Mouse (Mus musculus) gastrocnemius, adult 8-10 months (tissue): ENCODE measurements at regions not wholly inside any gene's neighbourhood (a gene's known extent, or its start where the extent isn't known, plus 50 kb on each side); places are given as distances from the start of the nearest gene placed in this dataset.

Experiments used
- DNase-seq, 2 experiments: peaks; one replicate each; pipeline ENCODE4 v3.0.0; 2022; ENCODE audit warnings: low spot score in 2 of 2

DNA sequence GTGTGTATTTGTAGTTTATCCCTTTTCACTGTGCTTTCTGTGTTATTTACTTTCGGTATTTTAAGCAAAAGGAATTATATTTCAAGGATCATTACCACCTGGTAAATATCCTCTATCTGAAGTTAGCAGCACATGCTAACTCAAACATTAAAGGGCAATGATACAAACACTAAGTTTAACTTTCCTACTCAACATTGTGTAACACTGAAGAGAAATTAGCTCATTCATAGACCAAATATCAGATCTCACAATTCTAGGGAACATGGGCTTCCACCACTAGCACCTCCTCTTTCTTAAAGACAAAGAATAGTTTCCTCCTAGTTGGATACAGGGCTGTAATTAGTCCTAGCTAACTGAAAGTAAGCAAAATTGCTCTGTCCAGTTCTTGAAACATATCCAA is 377.4 kb downstream of the Kcnj2 start:
- DNase-seq: no peak

DNA sequence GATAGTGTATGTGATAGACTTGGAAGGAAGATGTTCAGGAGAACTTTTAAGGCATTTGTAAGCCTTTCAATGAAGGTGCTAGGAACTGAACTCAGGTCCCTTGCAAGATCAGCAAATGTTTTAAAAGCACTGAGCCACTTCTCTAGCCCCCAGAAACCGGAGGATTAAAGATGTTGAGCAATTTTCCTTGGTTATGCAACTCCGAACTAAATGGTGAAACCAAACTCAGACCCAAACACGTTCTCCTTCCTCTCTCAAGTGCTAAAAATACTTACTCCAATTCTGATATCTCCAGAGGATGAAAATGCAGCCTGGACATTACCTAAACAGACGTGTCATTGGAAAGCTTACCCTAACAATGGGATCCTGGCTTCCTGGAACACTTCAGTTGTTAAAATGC is 378.8 kb downstream of the Kcnj2 start:
- DNase-seq: no peak

GRCm38 (mm10) chr11:111445764-111446163 is 379.8 kb downstream of the Kcnj2 start:
- no peak for DNase-seq

DNA sequence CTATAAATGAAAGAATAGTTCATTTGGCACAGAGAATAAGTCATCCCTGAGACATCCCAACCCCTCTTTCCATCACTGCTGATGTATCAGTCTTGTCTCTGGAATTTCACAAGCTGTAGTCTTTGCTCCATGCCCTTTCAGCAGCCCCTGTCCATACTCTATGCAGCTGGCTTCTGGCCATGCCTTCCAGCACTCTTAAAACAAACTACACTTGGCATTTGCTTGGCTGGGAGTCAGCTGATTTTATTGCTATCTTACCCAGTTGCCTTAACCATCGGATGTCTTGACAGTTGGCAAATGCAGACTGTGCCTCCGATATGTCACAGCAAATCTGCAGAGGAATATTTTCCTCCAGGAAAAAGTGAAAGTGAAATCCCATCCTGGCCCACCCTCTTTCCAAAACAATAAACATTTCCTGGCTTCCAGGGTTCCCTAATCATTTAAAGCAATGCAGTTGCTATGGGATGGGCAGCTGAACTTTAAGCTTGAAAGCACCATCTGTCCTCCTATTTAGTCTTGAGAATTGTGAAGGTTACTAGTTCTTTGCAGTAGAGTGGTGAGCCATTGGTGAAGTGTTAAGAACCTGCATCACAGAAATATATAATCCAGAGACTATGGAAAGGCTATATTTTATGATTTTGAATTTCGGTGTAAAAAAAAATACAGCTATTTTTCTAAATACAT is 385.0 kb downstream of the Kcnj2 start:
- DNase-seq: no peak

GRCm38 (mm10) chr11:111460046-111460445 is 394.1 kb downstream of the Kcnj2 start:
- peak in 1 of 2 experiments; percentile 20 for DNase-seq

DNA sequence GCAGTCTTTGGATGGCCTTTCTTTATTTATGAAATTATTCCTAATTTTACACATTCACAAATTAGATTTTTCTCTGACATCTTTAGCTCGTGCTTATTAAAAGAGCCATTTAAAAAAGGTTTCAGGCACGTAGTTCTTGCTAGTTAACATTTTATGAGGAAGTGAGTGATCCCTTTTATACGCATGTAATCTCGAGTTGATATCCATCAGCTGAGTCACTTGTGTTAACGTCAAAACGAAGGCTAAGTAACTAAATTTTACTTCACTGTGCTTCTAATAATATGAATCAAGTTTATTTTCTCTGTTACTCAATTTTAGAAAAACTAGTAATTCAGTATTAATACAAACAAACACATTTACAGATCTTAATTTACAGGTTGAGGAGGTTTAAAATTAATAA is 419.0 kb downstream of the Kcnj2 start:
- no peak for DNase-seq

DNA sequence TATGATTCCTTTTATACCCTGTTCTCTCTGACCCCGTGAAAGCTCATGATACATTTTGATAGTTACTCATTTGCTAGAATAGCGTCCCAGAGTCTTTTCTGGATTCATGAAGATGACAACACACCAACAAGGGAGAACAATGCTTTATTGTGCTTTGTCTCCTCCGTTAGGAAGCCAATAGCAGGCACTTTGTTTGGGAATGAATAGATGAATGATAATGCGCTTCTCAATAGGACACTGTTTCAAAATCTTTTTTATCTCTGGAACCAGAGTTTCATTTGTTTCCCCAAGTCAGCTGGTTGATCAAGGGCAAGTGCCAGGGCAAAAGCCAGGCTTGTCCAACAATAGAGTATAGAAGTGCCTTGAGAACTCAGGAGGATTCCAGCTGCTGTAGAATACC is 446.5 kb downstream of the Kcnj2 start:
- DNase-seq: no peak

GRCm38 (mm10) chr11:111522716-111523115 is 456.8 kb downstream of the Kcnj2 start:
- DNase-seq: no peak

GRCm38 (mm10) chr11:111523465-111523864 is 457.5 kb downstream of the Kcnj2 start:
- DNase-seq: peak; percentile 15 to 33

DNA sequence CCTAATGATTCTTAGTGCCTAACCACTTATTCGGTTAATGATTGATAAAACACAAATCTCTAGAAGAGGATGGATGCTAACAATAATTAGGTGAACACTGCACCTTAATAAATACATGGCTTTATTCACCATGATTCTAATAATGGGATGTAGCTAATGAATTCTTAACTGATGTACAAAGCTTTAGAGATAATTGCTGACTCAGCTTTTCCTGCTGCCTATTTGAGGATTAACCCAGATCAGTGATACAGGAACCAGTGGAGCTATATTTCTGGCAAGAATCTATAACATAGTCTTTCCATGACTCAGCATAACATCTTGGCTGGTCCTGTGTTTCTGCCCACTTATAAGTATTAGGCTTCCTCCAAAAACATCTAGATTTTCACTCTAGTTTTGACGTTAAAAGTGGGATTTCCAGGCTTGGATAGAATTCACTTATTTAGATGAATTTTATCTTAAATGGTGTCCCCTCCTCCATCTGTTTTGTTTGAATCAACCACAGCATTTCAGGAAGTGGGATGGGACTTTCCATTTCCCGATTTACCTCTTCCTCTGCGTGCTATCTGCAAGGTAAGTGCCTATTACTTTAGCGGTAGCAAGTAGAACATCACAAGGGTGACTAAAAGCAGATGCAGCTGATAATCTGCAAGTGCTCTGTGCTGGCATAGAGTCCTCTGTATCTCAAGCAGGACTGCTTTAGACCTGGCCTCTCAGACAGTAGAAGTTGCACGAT is 460.2 kb downstream of the Kcnj2 start:
- DNase-seq: no peak

DNA sequence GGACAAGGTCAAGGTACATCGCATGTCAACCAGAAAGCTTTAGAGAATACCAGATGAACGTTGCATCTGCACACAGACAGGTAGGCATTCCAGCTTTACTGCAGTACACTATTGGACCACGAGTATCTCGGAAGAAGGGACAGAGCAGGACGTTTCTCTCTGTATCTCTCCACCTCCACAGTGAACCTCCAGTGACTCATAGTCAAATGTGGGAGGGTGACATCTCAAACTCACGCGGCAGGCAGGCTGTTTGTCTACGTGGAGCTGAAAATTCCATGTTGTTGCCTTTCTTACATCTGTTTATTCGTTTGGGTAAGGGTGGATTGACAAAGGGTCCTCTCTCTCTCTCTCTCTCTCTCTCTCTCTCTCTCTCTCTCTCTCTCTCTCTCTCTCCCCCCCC is 463.6 kb downstream of the Kcnj2 start:
- DNase-seq: no peak

DNA sequence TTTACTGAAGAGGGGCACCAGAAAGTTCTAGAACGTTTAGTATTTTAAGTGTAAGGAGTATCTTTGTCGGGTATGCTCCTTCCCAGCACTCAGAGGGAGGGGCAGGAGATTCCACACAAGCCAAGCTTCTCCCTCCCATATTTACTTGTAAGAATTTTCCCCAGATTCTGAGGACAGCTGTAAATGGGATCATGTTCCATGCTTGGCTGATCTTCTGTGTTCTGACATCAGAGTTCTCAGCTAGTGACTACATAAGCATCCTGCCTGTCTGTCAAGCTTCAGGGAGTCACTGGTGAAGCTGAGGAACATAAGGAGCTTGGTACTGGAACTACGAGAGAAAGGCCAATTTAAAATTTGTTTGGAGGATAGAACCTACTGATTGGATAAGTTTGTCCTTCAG is 464.9 kb downstream of the Kcnj2 start:
- no peak for DNase-seq

- DNase-seq: no peak
These were observed 466.5 kb downstream of the Kcnj2 start for GRCm38 (mm10) chr11:111532457-111532856.

GRCm38 (mm10) chr11:111536040-111536836 is 470.3 kb downstream of the Kcnj2 start:
- DNase-seq: no peak

DNA sequence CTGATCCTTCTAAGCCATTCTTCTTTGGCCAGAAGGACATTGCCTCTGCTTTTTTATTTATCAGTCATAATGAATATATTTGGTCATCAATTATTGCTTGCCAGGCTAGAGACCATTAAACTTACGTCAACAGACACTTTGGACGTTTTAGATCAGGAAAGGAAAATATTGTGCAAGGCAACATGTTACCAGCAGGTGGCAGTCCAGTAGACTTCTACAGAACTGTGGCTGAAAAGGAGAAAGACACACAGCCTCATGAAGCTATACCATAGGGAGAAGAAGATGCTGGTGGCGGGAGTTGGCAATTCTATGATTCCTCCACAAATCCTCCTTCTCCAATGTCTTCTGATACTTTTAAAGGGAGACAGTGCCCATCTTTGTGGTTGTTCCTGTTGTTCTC is 471.7 kb downstream of the Kcnj2 start:
- no peak for DNase-seq

- no peak for DNase-seq
These were observed 474.0 kb downstream of the Kcnj2 start for GRCm38 (mm10) chr11:111539960-111540359.

- DNase-seq: no peak
These were observed 479.3 kb downstream of the Kcnj2 start for GRCm38 (mm10) chr11:111545291-111545690.

- DNase-seq: no peak
These were observed 489.2 kb downstream of the Kcnj2 start for GRCm38 (mm10) chr11:111555131-111555530.

GRCm38 (mm10) chr11:111555615-111556014 is 489.7 kb downstream of the Kcnj2 start:
- DNase-seq: no peak

DNA sequence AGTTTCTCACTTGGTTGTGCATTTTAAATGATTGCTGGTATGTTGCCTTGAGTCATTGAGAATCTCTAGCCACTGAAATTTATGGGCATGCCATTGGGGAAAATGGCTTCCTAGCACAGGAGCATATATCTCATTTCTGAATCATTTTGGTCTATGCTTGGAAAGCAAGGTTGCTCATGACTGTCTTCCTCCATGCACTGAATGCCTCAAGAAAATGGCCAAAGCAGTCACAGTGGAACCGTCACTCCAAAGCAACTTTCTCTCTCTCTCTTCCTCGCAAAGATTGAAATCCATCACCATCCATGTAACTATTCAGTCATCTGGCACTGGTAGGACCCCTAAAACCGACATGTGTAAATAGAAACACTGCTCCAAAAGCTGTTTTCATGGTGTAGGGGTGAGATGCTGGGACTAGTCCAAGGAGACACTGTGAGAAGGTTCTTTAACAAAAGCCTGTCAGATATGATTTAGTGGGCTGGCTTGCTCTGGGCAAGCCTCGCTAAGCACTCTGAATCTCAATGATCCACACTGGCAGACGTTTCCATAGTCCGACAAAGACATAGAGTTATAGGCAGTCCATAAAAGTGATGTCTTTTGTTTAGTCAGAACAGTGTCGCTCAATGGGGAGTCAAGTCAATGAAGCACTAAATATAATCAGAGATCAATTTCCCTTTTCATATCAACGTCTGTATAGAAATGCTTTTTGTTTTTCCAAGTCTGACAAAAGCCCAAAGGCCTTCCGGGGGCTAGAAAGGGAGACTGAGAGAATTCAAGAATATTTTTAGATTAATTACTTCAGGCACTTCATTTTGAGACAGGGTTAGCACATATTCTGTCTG is 492.6 kb downstream of the Kcnj2 start:
- no peak for DNase-seq

GRCm38 (mm10) chr11:111563171-111563570 is 497.2 kb downstream of the Kcnj2 start:
- DNase-seq: no peak
